In the genomic region with DNA sequence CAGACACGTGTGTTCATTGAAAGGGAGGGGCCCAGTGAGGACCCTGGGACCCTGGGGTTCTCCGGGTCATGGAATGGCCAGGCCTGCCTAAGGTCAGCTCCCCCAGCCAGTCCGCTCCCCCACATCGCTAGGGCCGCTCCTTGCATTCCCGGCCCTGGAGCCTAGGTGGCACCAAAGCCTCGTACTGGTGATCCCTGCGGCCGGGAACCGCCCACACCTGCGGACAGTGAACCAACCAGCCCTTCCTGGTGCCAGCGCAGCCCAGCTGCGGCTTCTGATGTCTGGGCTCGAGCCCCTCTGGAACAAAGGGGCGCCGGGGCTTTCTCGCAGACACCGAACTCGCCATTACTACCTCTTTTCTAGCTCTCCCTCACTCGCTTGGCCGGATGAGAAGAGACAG, we compare ENCODE assay signal across 8 mouse cellular contexts. TPM values are rescaled to one million over a fixed set of nuclear protein-coding genes. Genes with fewer than 3 reads are reported as not detected.
DNase-seq lines count a peak whose midpoint lies in the region.

No protein-coding gene starts in this region.

- DNase-seq in adrenal gland, adult 18-20 months (ENCODE audit: low spot score in 2 of 2) = peak; percentile 83
- peak; percentile 89 for DNase-seq in embryo, embryonic 10.5 days (ENCODE audit: low spot score)
- peak; percentile 74 for DNase-seq in gastrocnemius, postnatal 14 days
- peak; percentile 83 for DNase-seq in induced T-regulatory cell, adult 2 months (ENCODE audit: low read depth)
- DNase-seq in left cerebral cortex, postnatal 25 days (ENCODE audit: low spot score in 2 of 2) = peak; percentile 58 to 64
- DNase-seq in mesoderm, embryonic 11.5 days (ENCODE audit: low read depth, low spot score) = peak; percentile 85
- peak; percentile 63 for DNase-seq in right cerebral cortex, postnatal 25 days
- DNase-seq in urinary bladder, postnatal 36 days (ENCODE audit: low spot score in 2 of 2) = peak; percentile 79 to 81

- intact Hi-C loops in gastrocnemius, postnatal 14 days (cut with DNase I; ENCODE audit: low total_unique reads) = loop anchor here (5.0 kb wide), 1 partner anchor 95 kb away; no protein-coding TSS in a partner anchor
- intact Hi-C loops in left cerebral cortex, postnatal 25 days (cut with DNase I) = loop anchor here (2.0 to 10.0 kb wide), 3 partner anchors 75 to 317 kb away; no protein-coding TSS in a partner anchor

RNA-seq across cellular contexts. Expression of a gene that starts 1.1 kb away (rescaled TPM):
- total RNA-seq in adrenal gland, adult 18-20 months (2021) = 10 to 100 TPM; 40.7 to 45.6 TPM
- under 1 TPM; 0.40 to 0.49 TPM for total RNA-seq in gastrocnemius, postnatal 14 days (2021)
- total RNA-seq in left cerebral cortex, postnatal 25 days (2021) = not detected

Comparison
In these comparisons a context has a peak if more than half of its experiments do, and no peak if none do; other contexts are left out.
1. Peak in every context shown above with its lines: DNase-seq.
2. RNA of a gene that starts 1.1 kb away (total RNA-seq): 40.7 to 45.6 TPM in adrenal gland, adult 18-20 months; 0.40 to 0.49 TPM in gastrocnemius, postnatal 14 days and not detected in left cerebral cortex, postnatal 25 days; every median in the first group is over 10 times any median in the second.